Mouse (Mus musculus): Measurements from ENCODE around the gene Lrrc4. TPM values are rescaled to one million over a fixed set of nuclear protein-coding genes. Genes with fewer than 3 reads are reported as not detected.

The Lrrc4 gene
- polyA plus RNA-seq, 1 experiment from 2014 or later, result 5.6 TPM

DNA sequence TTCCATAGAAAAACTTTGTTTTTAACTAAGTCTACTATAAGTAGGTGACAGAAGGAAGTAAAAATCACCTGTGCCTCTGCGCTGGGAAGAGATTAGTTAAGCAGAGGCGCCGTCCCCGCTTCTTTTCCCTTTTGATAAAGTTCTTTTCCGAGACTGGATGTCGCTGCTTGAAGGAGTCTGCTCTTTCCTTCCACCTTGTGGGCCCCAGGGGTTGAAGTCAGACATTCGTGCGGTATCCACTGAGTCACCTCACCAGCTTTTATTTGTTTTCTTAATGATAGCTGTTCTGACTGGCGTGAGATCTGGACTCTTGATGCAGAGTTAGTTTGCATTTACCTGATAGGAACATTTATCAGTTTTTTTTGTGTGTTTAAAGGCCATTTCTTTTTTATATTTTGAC is 96.4 kb downstream of the Lrrc4 start:
- no peak for ATAC-seq (ENCODE audit: low FRiP score)
- Histone ChIP-seq H3K9ac (no peak overlapping the region), H3K4me3 (no peak overlapping the region), H3K4me1 (replicated peaks) (peaks cover under 1% of the 10 kb centered on the region; the same call in 1 of the 2 replicates), H3K36me3 (no peaks in the 10 kb centered on the region), H3K27me3 (no peaks in the 10 kb centered on the region), H3K27ac (no peak overlapping the region), H3K9me3 (no peaks in the 10 kb centered on the region), H3K4me2 (no peak overlapping the region)
- 81% methylated on average over 9 of the region's 9 CpGs for WGBS

DNA sequence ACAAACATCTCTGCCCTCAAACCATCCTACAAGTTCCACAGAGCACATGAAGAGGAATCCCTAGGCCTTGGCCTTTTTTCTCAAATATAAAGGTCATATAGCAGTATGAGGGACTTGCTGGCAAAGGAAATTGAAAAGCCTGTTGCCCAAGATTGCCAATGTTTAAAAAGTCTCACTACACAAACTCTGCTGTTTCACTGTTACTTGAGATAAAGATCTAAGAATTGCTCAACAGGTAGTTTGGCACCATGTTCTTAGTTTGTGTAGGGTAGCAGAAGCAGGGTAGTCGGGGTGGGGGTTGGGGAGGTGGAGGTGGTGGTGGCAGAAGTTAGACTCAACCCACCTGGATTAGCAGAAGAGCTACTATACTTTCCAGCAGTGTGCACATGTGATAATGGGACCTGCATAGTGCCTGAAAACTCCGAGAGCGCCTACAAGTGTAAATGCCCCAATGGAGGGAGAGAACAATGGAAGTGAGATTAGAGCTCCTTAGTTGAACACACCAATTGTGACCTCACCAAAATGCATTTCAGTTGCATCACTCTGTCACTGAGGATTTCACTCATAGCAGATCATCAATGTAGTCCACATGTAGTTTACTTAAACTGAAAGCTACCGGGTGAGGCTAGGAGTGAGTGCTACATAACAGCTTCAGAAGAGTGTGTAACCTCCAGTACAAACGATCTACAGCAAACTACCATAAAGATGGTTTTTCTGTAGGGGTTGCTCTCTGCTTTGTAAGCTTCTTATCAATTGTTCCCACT is 97.5 kb downstream of the Lrrc4 start:
- H3K27me3 ChIP-seq, result no peaks in the 10 kb centered on the region
- no peak overlapping the region for H3K4me3 ChIP-seq
- H3K9ac ChIP-seq, result no peak overlapping the region
- WGBS, result 85% methylated on average over 5 of the region's 5 CpGs
- H3K27ac ChIP-seq, result no peak overlapping the region
- H3K4me2 ChIP-seq, result no peak overlapping the region
- no peak for ATAC-seq (ENCODE audit: low FRiP score)
- no peaks in the 10 kb centered on the region for H3K36me3 ChIP-seq
- no peaks in the 10 kb centered on the region for H3K9me3 ChIP-seq
- peaks cover 11% of the 10 kb centered on the region for H3K4me1 ChIP-seq (replicated peaks)

- Histone ChIP-seq H3K27ac (no peak overlapping the region), H3K9ac (no peak overlapping the region), H3K4me3 (no peak overlapping the region), H3K27me3 (no peaks in the 10 kb centered on the region), H3K4me1 (replicated peaks) (peaks cover 20% of the 10 kb centered on the region), H3K36me3 (no peaks in the 10 kb centered on the region), H3K4me2 (no peak overlapping the region), H3K9me3 (no peaks in the 10 kb centered on the region)
- ATAC-seq (ENCODE audit: low FRiP score), result no peak
- WGBS, result 92% methylated on average over 6 of the region's 6 CpGs
Observed at GRCm38 (mm10) chr6:28731246-28731645, 100.3 kb downstream of the Lrrc4 start.

DNA sequence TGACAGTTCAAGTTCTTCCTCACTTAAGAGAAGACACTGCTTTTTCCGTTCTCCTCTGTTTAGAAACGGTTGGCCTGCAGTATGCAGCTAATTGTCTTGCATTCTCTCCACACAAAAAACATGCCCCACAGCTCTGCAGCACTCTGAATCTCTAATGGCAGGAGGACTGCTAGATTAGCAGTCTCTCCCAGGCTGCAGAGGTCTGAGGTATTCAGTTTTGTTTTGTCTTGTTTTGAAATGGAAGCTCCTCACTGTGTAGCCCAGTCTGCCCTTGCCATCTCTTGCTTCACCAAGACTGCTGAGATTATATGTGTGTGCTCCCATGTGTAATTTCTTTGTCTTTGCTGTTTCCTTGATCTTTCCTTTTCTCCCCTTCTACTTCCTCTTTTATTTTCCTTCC is 101.9 kb downstream of the Lrrc4 start:
- H3K27ac ChIP-seq, result no peak overlapping the region; the same call in 1 of the 2 replicates
- H3K4me3 ChIP-seq, result no peak overlapping the region
- no peaks in the 10 kb centered on the region for H3K27me3 ChIP-seq
- H3K4me1 ChIP-seq (replicated peaks), result peaks cover 20% of the 10 kb centered on the region
- no peaks in the 10 kb centered on the region for H3K36me3 ChIP-seq
- no peaks in the 10 kb centered on the region for H3K9me3 ChIP-seq
- no peak overlapping the region for H3K9ac ChIP-seq
- ATAC-seq (ENCODE audit: low FRiP score), result peak; percentile 43; the same call in 1 of the 2 replicates
- 13% methylated on average over 2 of the region's 2 CpGs for WGBS
- H3K4me2 ChIP-seq, result no peak overlapping the region

DNA sequence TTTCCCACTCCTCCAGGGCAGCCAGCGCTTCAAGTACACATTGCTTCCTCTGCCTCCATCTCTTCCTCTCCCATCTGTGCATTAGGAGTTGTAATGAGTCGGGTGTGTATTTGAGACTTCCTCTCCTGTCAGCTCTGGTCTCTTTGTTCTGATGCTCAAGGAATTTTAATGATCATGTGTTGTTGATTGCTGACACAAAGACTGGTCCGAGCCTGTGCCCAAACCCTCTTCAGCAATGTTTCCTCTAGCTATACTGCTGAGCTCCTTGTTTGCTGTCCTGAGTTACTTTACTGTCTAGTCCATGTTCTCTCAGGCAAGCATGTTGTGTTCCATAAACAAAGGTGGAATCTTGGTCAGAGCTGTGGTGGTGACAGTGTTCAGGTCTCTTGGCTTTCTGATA is 102.3 kb downstream of the Lrrc4 start:
- Histone ChIP-seq H3K9ac (no peak overlapping the region), H3K4me1 (replicated peaks) (peaks cover 20% of the 10 kb centered on the region), H3K36me3 (no peaks in the 10 kb centered on the region), H3K4me3 (no peak overlapping the region), H3K27ac (no peak overlapping the region; the same call in 1 of the 2 replicates), H3K4me2 (no peak overlapping the region), H3K9me3 (no peaks in the 10 kb centered on the region), H3K27me3 (no peaks in the 10 kb centered on the region)
- peak; percentile 21; the same call in 1 of the 2 replicates for ATAC-seq (ENCODE audit: low FRiP score)
- 26% methylated on average over 3 of the region's 3 CpGs for WGBS

DNA sequence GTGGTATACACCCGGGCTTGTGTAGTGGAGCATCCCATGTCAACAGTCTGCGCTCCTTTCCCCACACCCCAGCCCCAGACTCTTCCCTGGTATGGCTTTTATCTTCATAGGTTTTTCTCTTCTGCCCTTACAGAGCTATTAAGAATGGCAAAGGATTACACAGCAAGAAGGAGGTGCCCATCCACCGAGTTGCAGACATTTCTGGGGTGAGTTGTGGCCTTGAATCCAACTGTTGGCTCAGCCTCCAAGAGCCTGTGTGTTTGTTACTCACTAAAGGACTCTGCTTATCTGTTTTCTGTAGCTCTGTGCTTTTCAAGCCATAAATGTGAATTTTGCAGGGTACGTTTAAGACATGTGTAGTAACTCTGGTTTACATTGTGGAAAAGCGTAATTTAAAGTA is 106.8 kb downstream of the Lrrc4 start:
- no peaks in the 10 kb centered on the region for H3K27me3 ChIP-seq
- H3K9ac ChIP-seq, result no peak overlapping the region
- H3K27ac ChIP-seq, result no peak overlapping the region
- H3K4me3 ChIP-seq, result no peak overlapping the region
- H3K4me1 ChIP-seq (replicated peaks), result peaks cover 16% of the 10 kb centered on the region
- no peak overlapping the region for H3K4me2 ChIP-seq
- 74% methylated on average over 5 of the region's 5 CpGs for WGBS
- no peaks in the 10 kb centered on the region for H3K9me3 ChIP-seq
- no peaks in the 10 kb centered on the region for H3K36me3 ChIP-seq
- ATAC-seq (ENCODE audit: low FRiP score), result no peak

DNA sequence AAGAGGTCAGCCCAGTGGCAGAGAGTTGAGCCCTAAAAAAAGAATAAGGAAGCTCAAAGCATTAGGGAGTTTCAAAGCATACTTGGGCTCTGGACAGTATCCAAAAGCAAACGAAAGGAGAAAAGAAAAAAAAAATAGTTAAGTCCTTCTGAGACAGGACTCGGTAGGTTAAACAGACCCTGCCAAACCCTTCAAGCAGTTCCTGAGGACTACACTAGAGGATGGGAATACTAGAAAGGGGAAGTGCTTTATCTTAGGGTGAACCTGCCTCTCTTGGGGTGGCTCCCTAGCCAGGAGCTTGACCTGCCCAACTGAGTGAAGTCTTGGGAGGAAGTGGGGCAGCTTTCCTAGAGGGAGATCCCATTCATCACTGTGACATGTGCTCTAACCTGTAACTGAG is 108.5 kb downstream of the Lrrc4 start:
- H3K4me3 ChIP-seq, result no peak overlapping the region
- no peak overlapping the region for H3K9ac ChIP-seq
- no peak overlapping the region for H3K27ac ChIP-seq
- peaks cover 4% of the 10 kb centered on the region; the same call in 1 of the 2 replicates for H3K4me1 ChIP-seq (replicated peaks)
- H3K4me2 ChIP-seq, result no peak overlapping the region
- 65% methylated on average over 2 of the region's 2 CpGs for WGBS
- no peaks in the 10 kb centered on the region for H3K36me3 ChIP-seq
- no peaks in the 10 kb centered on the region for H3K27me3 ChIP-seq
- ATAC-seq (ENCODE audit: low FRiP score), result no peak
- no peaks in the 10 kb centered on the region for H3K9me3 ChIP-seq

DNA sequence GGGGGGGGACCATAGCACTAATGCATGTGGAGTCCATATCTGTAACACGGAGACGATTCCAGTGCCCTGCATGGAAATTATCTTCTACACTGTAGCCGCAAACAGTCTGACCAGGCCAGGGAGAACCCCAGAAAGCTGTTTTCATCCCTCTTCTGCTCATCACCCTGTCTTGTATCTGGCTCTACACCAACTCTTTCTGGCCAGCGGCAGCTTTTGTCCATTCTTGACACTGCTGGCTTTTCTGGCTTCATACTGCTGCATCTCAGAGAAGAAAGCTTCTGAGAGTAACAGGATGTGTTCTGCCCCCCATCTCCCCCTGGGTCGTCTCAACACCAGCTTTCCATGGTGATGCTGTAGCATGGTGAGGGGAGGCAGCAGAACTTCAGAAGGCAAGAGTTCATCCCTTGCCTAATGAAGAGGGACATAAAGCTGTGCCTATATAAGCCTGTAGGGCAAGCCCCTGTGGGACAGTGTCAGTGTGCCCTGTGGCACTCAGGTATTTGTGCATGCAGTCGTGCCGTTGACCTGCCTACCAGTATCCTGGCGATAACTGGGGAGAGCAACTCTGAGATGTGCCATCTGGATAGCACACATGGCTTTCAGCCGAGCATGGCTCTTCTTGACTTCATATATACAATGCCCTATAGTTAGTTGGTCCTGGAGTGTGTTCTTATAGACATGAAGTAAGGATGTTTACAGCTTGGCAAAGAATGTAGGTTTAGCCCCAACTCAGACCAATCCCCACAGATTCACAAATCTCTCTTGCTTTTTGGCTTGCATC is 111.0 kb downstream of the Lrrc4 start:
- 96% methylated on average over 9 of the region's 9 CpGs for WGBS
- no peak overlapping the region for H3K4me2 ChIP-seq
- no peak for ATAC-seq (ENCODE audit: low FRiP score)

DNA sequence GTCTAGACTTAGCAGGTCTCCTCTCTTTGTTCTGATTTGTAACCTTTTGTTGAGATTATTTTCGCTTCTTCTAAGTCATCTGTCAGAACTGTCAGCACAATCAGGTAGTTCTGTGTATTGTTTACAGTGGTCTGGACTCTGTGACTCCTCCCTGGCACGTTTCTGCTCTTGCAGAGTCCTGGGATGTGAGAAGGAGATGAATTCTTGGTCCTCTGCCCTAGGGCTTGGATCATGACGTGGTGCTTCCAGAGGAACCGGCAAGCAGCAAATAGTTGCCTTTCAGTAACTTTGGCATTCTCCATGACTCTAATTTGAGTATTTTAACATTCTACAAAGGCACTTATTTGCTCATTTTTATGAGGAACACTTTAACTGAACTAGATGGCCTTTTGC is 113.7 kb downstream of the Lrrc4 start:
- 49% methylated on average over 4 of the region's 4 CpGs for WGBS
- no peak for ATAC-seq (ENCODE audit: low FRiP score)
- Histone ChIP-seq H3K4me2 (no peak overlapping the region), H3K4me1 (replicated peaks) (peaks cover 8% of the 10 kb centered on the region; the same call in 1 of the 2 replicates), H3K9ac (no peak overlapping the region), H3K27ac (no peak overlapping the region), H3K4me3 (no peak overlapping the region), H3K9me3 (no peaks in the 10 kb centered on the region), H3K27me3 (no peaks in the 10 kb centered on the region), H3K36me3 (no peaks in the 10 kb centered on the region)

More for the DNA sequence above, 111.0 kb downstream of the Lrrc4 start:
- Histone ChIP-seq H3K4me3 (no peak overlapping the region), H3K27me3 (no peaks in the 10 kb centered on the region), H3K9ac (no peak overlapping the region), H3K9me3 (no peaks in the 10 kb centered on the region), H3K4me1 (replicated peaks) (peaks cover 8% of the 10 kb centered on the region; the same call in 1 of the 2 replicates), H3K36me3 (no peaks in the 10 kb centered on the region), H3K27ac (no peak overlapping the region)

GRCm38 (mm10) chr6:28717203-28717844 is 114.2 kb downstream of the Lrrc4 start:
- Histone ChIP-seq H3K27me3 (no peaks in the 10 kb centered on the region), H3K4me1 (replicated peaks) (peaks cover 8% of the 10 kb centered on the region; the same call in 1 of the 2 replicates), H3K9ac (no peak overlapping the region), H3K4me3 (no peak overlapping the region), H3K36me3 (no peaks in the 10 kb centered on the region), H3K4me2 (no peak overlapping the region), H3K9me3 (no peaks in the 10 kb centered on the region), H3K27ac (no peak overlapping the region; the same call in 1 of the 2 replicates)
- ATAC-seq (ENCODE audit: low FRiP score), result no peak
- 54% methylated on average over 7 of the region's 7 CpGs for WGBS

GRCm38 (mm10) chr6:28710035-28710434 is 121.5 kb downstream of the Lrrc4 start:
- Histone ChIP-seq H3K9ac (no peak overlapping the region), H3K27ac (no peak overlapping the region), H3K4me2 (no peak overlapping the region), H3K9me3 (no peaks in the 10 kb centered on the region), H3K4me1 (replicated peaks) (peaks cover 31% of the 10 kb centered on the region), H3K36me3 (no peaks in the 10 kb centered on the region), H3K27me3 (no peaks in the 10 kb centered on the region), H3K4me3 (no peak overlapping the region)
- no peak for ATAC-seq (ENCODE audit: low FRiP score)
- 38% methylated on average over 2 of the region's 2 CpGs for WGBS

DNA sequence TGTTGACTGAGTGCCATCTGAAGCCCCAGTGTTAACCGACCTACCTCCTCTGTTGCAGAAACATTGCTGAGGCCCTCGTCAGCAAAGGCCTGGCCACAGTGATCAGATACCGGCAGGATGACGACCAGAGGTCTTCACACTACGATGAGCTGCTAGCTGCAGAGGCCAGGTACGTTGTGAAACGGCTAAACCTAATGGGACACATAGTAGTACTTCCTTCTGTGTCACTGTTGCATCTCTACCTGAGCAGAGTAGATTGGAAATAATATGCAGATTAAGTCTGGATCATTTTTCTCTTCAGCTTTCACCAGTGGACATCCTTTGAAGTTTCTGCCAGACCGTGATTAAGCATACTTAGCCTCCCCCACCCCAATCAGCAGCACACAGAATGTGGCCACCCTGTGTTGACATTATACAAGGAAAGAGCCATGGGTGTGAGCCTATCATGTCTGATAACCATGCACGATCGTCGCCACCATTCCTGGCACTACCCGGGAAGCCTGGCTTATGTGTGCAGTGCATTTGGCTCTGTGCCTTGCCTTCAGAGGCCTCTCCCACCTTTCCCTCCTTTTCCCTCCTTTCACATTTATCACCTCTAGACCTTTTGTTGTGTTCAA is 124.5 kb downstream of the Lrrc4 start:
- no peak for ATAC-seq (ENCODE audit: low FRiP score)
- Histone ChIP-seq H3K4me1 (replicated peaks) (peaks cover 36% of the 10 kb centered on the region), H3K9ac (no peak overlapping the region), H3K9me3 (no peaks in the 10 kb centered on the region), H3K27ac (no peak overlapping the region), H3K36me3 (no peaks in the 10 kb centered on the region), H3K4me3 (no peak overlapping the region), H3K4me2 (no peak overlapping the region), H3K27me3 (no peaks in the 10 kb centered on the region)
- WGBS, result 86% methylated on average over 12 of the region's 12 CpGs
